Mouse (Mus musculus) heart, embryonic 15.5 days (tissue): ENCODE results near the gene Uck2. TPM values are rescaled to one million over a fixed set of nuclear protein-coding genes. Genes with fewer than 3 reads are reported as not detected.
A peak's percentile ranks its signal among the peaks of the same experiment; 100 is the strongest.

ENCODE experiments used
- ATAC-seq: fragments of 200-750 bp; cut with Nextera tagmentation; replicated peaks from 2 replicates; pipeline ENCODE4 v1.8.0; 2017; ENCODE audit warnings: low read depth, moderate TSS enrichment; ENCODE audit not compliant: insufficient number of reproducible peaks, insufficient read depth, low FRiP score
- H3K27ac ChIP-seq: fragments of 300-500 bp; sonication (generic); 2 replicates; pipeline ENCODE4 v1.5.1; 2015; ENCODE audit warnings: mild to moderate bottlenecking, inconsistent platforms
- H3K27me3 ChIP-seq: fragments of 300-500 bp; sonication (generic); 2 replicates; pipeline ENCODE4 v1.6.1; 2015; ENCODE audit warnings: inconsistent platforms
- H3K36me3 ChIP-seq: fragments of 300-500 bp; sonication (generic); 2 replicates; pipeline ENCODE4 v1.6.1; 2015; ENCODE audit warnings: mild to moderate bottlenecking, inconsistent platforms
- H3K4me1 ChIP-seq: fragments of 300-500 bp; sonication (generic); replicated peaks from 2 replicates; pipeline ENCODE4 v1.6.1; 2015; ENCODE audit warnings: inconsistent platforms
- H3K4me2 ChIP-seq: fragments of 300-500 bp; sonication (generic); 2 replicates; pipeline ENCODE4 v1.6.1; 2015; ENCODE audit warnings: inconsistent platforms, mild to moderate bottlenecking, moderate library complexity
- H3K4me3 ChIP-seq: fragments of 300-500 bp; sonication (generic); 2 replicates; pipeline ENCODE4 v1.5.1; 2015; ENCODE audit warnings: mild to moderate bottlenecking, inconsistent platforms
- H3K9ac ChIP-seq: fragments of 300-500 bp; sonication (generic); 2 replicates; pipeline ENCODE4 v1.6.1; 2015; ENCODE audit warnings: mild to moderate bottlenecking, inconsistent platforms
- H3K9me3 ChIP-seq: fragments of 300-500 bp; sonication (generic); replicated peaks from 2 replicates; pipeline ENCODE4 v1.6.1; 2016; ENCODE audit warnings: inconsistent platforms
- WGBS: fragments of 180-500 bp; shearing (Covaris S2); methylation state at CpG from one replicate; pipeline ENCODE4 v1.1.7; 2015; ENCODE audit warnings: mixed read lengths; 5-methylcytosine and 5-hydroxymethylcytosine counted together
- polyA plus RNA-seq: library from polyadenylated mRNA; unstranded; fragments of >200 nt; fragmentation: Nextera tagmentation; extraction: Ambion mirVana; gene quantifications from 2 replicates; pipeline ENCODE4 v1.2.1, GENCODE M21; 2015

The Uck2 gene
- polyA plus RNA-seq: 42.3 and 57.7 TPM in 2 replicates

DNA sequence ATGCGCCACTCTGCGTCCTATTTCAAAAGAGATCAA, at the start of gene Uck2:
TSS of gene Uck2 (minus strand) at position 1 of the 36 bp plus-strand sequence.
- peak within 1 kb of the TSS; percentile 95 for H3K27ac ChIP-seq
- H3K9ac ChIP-seq: peak within 1 kb of the TSS; percentile 77
- H3K4me3 ChIP-seq: peak within 1 kb of the TSS; percentile 88
- no peak for ATAC-seq
- H3K4me1 ChIP-seq: peaks cover 29% of the 10 kb centered on the region
- no peaks in the 10 kb centered on the region for H3K27me3 ChIP-seq
- peak within 1 kb of the TSS; percentile 91 for H3K4me2 ChIP-seq
- WGBS: 0% methylated on average over 2 of the region's 2 CpGs
- H3K36me3 ChIP-seq: no peaks in the 10 kb centered on the region
- H3K9me3 ChIP-seq: no peaks in the 10 kb centered on the region

DNA sequence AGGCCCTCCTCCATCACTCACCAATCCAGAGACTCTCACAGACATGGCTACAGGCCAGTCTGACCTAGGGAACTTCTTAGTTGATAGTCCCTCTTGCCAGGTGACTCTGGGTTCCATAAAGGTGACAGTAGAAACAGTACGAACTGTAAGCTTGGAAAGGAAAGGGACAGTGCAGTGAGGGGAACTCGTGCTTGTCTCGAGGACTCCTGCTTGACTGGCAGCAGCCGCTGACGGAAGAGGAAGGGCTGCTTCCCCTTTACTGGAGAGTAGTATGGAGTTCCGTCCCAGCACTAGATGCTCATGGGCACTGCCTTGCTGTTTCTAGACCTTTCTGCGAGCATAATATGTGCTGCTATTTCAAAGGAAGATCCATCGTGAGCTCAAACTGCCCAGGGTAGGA, 46.0 kb upstream of the Uck2 start:
- peaks cover 32% of the 10 kb centered on the region for H3K36me3 ChIP-seq
- no peak overlapping the region for H3K27ac ChIP-seq
- H3K4me3 ChIP-seq: no peak overlapping the region
- H3K9me3 ChIP-seq: no peaks in the 10 kb centered on the region
- 83% methylated on average over 8 of the region's 8 CpGs for WGBS
- no peak overlapping the region for H3K4me2 ChIP-seq
- H3K9ac ChIP-seq: no peak overlapping the region
- no peaks in the 10 kb centered on the region for H3K4me1 ChIP-seq
- no peaks in the 10 kb centered on the region for H3K27me3 ChIP-seq
- no peak for ATAC-seq

DNA sequence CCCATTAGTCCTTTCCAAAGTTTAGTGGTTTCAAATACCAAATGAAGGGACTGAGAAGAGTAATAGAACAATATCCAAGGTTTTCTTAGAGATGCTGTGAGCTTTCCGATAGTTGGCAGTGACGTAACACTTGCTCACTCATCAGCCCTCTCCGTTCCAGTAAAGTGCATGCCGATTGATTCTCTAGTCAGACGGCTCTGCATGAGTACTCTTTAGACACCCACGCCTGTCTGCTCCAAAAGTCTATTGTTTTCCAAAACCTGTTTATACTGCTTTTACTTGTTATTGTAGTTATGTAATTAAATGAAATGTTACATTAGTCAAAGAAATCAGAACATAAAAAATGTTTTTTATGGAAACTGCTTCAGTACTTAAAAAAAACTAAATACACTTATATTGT, 43.7 kb upstream of the Uck2 start:
- no peaks in the 10 kb centered on the region for H3K4me1 ChIP-seq
- H3K9ac ChIP-seq: no peak overlapping the region
- H3K9me3 ChIP-seq: no peaks in the 10 kb centered on the region
- no peaks in the 10 kb centered on the region for H3K27me3 ChIP-seq
- no peak overlapping the region for H3K4me2 ChIP-seq
- 82% methylated on average over 6 of the region's 6 CpGs for WGBS
- H3K4me3 ChIP-seq: no peak overlapping the region
- ATAC-seq: no peak
- peaks cover 41% of the 10 kb centered on the region for H3K36me3 ChIP-seq
- no peak overlapping the region for H3K27ac ChIP-seq

DNA sequence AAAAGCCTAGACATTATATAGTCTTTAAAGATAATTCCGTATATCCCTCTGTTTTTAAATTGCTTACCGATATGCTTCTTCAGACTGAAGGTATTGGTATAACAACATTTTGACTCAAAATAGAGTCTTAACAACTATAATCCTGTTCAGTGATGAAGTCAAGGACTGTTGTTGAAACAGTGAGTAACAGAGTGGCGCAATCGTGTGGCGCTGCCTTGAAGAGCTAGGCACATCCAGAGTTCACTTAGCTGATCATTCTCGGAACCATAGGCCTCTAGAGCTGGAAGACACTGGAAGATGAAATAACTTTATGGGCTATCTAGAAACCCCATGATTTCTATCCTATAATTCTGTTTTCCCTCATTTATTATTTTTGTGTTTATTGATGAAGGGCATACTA, 36.6 kb upstream of the Uck2 start:
- H3K36me3 ChIP-seq: peaks cover 67% of the 10 kb centered on the region
- no peak for ATAC-seq
- no peak overlapping the region for H3K27ac ChIP-seq
- H3K27me3 ChIP-seq: no peaks in the 10 kb centered on the region
- no peak overlapping the region for H3K4me2 ChIP-seq
- H3K4me3 ChIP-seq: no peak overlapping the region
- WGBS: 95% methylated on average over 6 of the region's 6 CpGs
- no peaks in the 10 kb centered on the region for H3K9me3 ChIP-seq
- H3K4me1 ChIP-seq: no peaks in the 10 kb centered on the region
- H3K9ac ChIP-seq: no peak overlapping the region

DNA sequence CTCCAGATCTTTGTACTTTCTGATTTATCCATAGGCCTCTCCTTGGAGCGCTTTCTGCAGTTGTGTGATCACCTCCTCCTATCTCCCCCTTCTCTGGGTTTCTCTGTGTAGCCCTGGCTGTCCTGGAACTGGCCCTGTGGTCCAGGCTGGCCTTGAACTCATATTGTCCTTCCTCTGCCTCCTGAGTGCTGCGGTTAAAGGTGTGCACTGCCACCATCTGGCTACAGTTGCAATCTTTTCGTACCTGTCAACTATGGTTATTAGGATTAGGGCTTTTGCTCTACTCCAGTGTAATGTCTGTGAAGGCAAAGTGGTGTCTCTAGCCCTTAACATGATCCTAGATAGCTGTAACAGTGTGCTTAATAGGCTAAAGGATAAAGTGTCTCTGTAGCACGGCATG, 28.1 kb upstream of the Uck2 start:
- Histone ChIP-seq H3K27me3 (no peaks in the 10 kb centered on the region), H3K4me1 (peaks cover 5% of the 10 kb centered on the region; the same call in 1 of the 2 replicates), H3K36me3 (peaks cover 17% of the 10 kb centered on the region; the same call in 1 of the 2 replicates), H3K4me2 (no peak overlapping the region), H3K4me3 (no peak overlapping the region), H3K9me3 (no peaks in the 10 kb centered on the region), H3K27ac (no peak overlapping the region), H3K9ac (no peak overlapping the region)
- WGBS: 87% methylated on average over 4 of the region's 4 CpGs
- no peak for ATAC-seq

DNA sequence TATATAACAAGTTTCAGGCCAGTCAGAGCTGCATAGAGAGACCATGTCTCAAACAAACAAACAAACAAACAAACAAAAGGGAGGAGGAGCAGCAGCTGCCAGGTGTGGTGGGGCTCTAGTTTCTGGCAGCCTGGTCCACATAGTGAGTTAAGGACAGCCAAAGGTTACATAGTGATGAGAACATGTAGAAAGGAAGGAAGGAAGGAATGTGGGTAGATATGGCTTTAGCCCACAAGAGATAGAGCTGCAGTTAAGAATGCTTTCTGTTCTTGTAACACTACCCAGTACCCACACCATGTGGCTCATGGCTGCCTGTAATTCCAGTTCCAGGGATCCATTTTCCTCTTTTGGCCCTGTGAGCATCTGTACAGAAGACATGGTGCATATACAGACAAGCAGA, 27.2 kb upstream of the Uck2 start:
- no peak overlapping the region for H3K27ac ChIP-seq
- no peak overlapping the region for H3K4me2 ChIP-seq
- H3K4me1 ChIP-seq: peaks cover 8% of the 10 kb centered on the region; the same call in 1 of the 2 replicates
- no peaks in the 10 kb centered on the region for H3K9me3 ChIP-seq
- H3K27me3 ChIP-seq: no peaks in the 10 kb centered on the region
- H3K4me3 ChIP-seq: no peak overlapping the region
- peaks cover 11% of the 10 kb centered on the region; the same call in 1 of the 2 replicates for H3K36me3 ChIP-seq
- no peak for ATAC-seq
- no peak overlapping the region for H3K9ac ChIP-seq

DNA sequence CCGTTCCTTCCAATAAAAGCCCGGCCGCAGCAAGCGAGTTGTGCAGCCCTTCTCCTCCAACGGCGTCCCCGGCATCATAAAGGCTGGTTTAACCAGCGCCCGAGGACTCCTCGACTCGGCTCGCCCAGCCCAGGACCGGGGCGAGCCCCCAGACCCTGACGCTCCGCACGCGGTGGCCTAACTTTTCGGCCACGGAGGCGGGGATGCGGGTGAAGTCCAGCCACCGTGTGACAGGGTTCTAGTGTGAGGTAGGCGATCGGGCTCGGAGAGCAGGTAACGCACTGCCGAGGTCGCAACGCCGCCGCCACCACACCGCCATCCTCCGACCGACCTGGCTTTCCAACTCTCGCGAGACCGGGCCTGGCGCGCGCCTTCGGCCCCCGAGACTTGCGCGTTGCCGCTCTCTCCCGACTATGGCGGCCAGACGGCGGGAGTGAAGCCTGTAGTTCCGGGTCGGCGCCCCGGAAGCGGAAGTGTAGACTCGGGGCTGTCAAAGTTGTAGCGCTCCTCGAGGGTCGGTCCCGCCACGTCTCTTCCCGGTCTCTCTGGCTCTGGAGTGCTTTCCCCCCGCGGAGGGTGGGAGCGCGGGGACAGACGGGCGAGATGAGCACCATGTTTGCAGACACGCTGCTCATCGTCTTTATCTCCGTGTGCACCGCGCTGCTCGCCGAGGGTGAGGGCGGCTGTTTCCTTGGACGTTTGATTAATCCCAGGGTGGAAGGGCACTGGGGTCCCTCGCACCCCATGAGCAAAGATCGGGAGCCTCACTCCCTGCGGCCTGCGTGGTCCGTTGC, 23.3 kb upstream of the Uck2 start, which contains the start of gene Tmco1:
TSS of gene Tmco1 (plus strand) at position 118 of the 794 bp plus-strand sequence.
- Histone ChIP-seq H3K4me1 (peaks cover 8% of the 10 kb centered on the region; the same call in 1 of the 2 replicates), H3K9ac (peak within 1 kb of the TSS; percentile 93), H3K27ac (peak within 1 kb of the TSS; percentile 88), H3K9me3 (no peaks in the 10 kb centered on the region), H3K27me3 (0 out of 2 replicates have a peak, but pooled peaks cover 2% of the 10 kb centered on the region), H3K4me2 (peak within 1 kb of the TSS; percentile 77), H3K4me3 (peak within 1 kb of the TSS; percentile 90), H3K36me3 (peaks cover 3% of the 10 kb centered on the region; the same call in 1 of the 2 replicates)
- ATAC-seq: peak; percentile 98
- WGBS: under 1% methylated on average over 82 of the region's 82 CpGs

DNA sequence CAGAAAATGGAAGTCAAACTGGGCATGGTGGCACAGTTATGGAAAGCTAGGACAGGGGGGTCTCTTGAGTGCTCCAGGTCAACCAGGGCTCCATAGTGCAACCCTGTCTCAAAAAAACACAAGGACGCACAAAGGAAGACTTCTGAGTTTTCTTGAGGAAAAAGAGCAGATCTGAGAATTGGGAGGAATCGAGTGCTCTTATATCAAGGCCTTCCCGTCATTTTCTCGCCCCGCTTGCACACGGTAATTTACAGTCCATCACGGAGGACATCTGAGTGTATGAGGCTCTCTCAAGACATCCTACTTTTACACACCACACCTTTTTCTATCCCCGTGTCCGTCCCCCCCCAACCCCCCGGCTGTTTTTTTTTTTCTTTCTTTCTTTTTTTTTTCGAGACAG, 22.6 kb upstream of the Uck2 start:
- H3K36me3 ChIP-seq: peaks cover 3% of the 10 kb centered on the region; the same call in 1 of the 2 replicates
- WGBS: 54% methylated on average over 11 of the region's 11 CpGs
- peak overlapping the region; percentile 90 for H3K4me3 ChIP-seq
- H3K4me1 ChIP-seq: peaks cover 8% of the 10 kb centered on the region; the same call in 1 of the 2 replicates
- peak overlapping the region; percentile 88; the same call in 1 of the 2 replicates for H3K27ac ChIP-seq
- 0 out of 2 replicates have a peak, but pooled peaks cover 6% of the 10 kb centered on the region for H3K27me3 ChIP-seq
- ATAC-seq: no peak
- H3K9ac ChIP-seq: peak overlapping the region; percentile 93
- H3K4me2 ChIP-seq: peak overlapping the region; percentile 77
- no peaks in the 10 kb centered on the region for H3K9me3 ChIP-seq

DNA sequence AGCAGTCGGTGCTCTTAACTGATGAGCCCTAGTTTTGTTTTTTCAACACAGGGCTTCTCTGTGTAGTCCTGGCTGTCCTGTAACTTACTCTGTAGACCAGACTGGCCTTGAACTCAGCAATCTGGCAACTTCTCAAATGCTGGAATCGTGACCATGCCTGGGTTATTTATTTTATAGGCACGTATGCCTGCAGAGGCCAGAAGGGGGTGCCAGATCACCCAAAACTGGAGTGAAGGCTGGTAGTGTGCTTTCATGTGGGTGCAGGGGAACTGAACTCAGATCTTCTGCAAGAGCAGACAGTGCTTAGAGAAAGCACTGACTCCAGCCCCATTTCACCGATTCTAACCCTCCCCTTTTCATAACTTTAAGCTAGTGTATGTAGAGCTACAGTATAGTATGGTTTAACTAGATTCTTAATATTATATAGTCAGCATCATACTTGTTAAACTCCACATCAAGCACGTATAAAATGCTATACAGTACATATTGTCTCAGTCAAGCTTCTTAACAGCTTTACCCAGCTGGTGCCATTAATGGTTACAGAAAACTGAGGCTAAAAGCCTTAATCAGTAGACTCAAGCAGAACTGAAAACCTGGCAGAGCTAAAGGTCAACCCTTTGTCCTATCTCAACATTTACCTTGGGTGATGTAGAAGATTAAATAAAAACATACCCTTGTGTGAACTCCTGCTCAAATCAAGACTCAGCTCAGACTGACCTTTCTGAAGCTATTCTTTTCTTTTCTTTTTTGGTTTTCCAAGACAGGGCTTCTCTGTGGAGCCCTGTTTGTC, 21.5 kb upstream of the Uck2 start:
- no peaks in the 10 kb centered on the region for H3K9me3 ChIP-seq
- H3K27ac ChIP-seq: no peak overlapping the region
- peaks cover 3% of the 10 kb centered on the region; the same call in 1 of the 2 replicates for H3K36me3 ChIP-seq
- ATAC-seq: no peak
- no peak overlapping the region for H3K9ac ChIP-seq
- no peak overlapping the region for H3K4me3 ChIP-seq
- no peak overlapping the region for H3K4me2 ChIP-seq
- H3K27me3 ChIP-seq: 0 out of 2 replicates have a peak, but pooled peaks cover 6% of the 10 kb centered on the region
- H3K4me1 ChIP-seq: peaks cover 8% of the 10 kb centered on the region; the same call in 1 of the 2 replicates
- 66% methylated on average over 5 of the region's 5 CpGs for WGBS

DNA sequence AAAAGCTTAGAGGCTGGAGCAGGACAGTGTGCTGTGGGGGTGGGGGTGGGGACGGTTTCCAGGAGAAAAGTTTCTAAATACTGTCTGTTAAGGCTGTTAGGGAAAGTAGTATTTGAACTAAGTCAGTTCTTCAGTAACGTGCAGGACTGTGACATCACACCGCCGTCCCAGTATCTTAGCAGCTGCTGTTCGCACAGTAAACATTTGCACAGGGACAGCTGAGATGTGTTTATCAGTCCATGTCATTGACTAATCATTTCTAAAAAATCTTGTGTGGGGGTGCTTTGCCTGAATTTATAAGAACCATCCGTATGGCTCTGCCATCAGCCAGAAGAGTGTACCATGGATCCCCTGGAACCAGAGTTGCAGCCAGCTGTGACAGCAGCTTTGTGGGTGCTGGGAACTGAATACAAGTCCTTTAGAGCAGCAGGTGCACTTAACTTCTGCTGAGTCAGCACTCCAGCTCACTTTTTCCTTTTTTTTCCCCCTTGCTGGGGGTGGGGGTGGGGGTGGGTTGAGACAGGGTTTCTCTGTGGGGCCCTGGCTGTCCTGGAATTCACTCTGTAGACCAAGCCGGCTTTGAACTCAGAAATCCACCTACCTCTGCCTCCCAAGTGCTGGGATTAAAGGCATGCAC, 20.5 kb upstream of the Uck2 start:
- 68% methylated on average over 7 of the region's 7 CpGs for WGBS
- H3K36me3 ChIP-seq: peaks cover 2% of the 10 kb centered on the region; the same call in 1 of the 2 replicates
- H3K27ac ChIP-seq: no peak overlapping the region
- H3K9ac ChIP-seq: no peak overlapping the region
- H3K27me3 ChIP-seq: 0 out of 2 replicates have a peak, but pooled peaks cover 6% of the 10 kb centered on the region
- H3K4me2 ChIP-seq: no peak overlapping the region
- no peak overlapping the region for H3K4me3 ChIP-seq
- H3K4me1 ChIP-seq: peaks cover 8% of the 10 kb centered on the region; the same call in 1 of the 2 replicates
- no peak for ATAC-seq
- H3K9me3 ChIP-seq: no peaks in the 10 kb centered on the region

DNA sequence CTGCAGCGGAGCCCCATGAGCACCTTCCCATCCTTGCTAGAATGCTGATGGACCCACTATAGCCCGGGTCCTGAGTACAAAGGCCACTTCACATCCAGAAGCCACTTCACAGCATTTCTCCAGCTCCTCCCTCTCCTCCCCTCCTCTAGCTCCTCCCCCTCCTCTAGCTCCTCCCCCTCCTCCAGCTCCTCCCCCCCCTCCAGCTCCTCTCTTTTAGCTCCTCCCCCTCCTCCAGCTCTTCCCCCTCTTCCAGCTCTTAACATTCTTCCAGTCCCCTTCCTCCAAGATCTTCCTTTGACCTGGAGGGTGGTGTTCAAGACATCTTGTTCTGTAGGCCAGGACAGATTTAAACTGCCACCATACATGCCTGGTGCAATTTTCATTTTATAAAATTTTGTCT, 15.0 kb upstream of the Uck2 start:
- no peak for ATAC-seq
- no peak overlapping the region for H3K9ac ChIP-seq
- WGBS: 83% methylated on average over 2 of the region's 2 CpGs
- H3K4me3 ChIP-seq: no peak overlapping the region
- H3K27ac ChIP-seq: no peak overlapping the region
- no peaks in the 10 kb centered on the region for H3K36me3 ChIP-seq
- H3K9me3 ChIP-seq: no peaks in the 10 kb centered on the region
- H3K27me3 ChIP-seq: 0 out of 2 replicates have a peak, but pooled peaks cover 6% of the 10 kb centered on the region
- no peak overlapping the region for H3K4me2 ChIP-seq
- no peaks in the 10 kb centered on the region for H3K4me1 ChIP-seq
